ENCODE assay signal across 7 mouse cellular contexts in the genomic region with DNA sequence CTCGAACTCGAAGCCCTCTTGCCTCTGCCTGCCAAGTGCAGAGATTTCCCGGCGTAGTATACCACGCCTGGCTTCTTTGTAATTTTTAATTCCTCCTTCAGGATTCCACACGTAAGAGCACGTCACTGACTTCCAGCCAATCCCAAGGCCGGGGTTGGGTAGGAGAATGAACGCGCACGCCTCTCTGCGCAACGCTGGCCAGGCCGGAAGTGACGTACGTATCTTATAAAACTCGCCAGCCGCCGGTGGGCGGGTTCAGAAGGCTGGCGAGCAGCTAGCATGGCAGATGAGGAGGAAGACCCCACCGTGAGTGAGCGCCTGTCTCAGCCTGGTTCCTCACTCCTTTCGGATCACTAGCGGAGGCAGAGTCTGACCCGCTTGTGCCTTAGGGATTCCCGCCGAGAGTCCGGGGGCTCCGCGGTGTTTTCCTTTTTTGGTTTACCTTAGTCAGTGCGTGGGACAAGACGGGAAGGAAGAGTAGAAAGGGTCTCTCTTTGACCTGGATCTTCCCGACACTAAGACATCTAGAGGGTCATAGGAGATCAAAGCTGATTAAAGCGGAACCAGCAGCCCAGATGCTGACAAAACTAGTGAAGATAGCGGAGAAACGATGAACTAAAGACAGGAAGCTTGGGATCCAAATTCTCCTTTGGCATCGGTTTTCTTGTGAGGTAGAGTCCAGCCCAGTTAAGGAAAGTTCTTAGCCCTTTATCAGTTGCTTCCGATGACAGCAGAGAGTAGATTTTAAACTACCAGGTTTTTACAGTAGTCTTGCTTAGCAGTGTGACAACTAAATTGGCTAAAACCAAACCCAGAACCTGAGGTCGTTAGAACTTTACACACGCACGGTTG. TPM values are rescaled to one million over a fixed set of nuclear protein-coding genes. Genes with fewer than 3 reads are reported as not detected.
DNase-seq lines count a peak whose midpoint lies in the region; ATAC-seq and TF ChIP-seq lines count a peak whose summit lies in the region.

Gene Taf13 (plus strand): TSS at position 256 of the 852 bp plus-strand sequence.

- H3K9ac ChIP-seq in intestine, postnatal 0 days (ENCODE audit: low read depth, low read length): peak within 1 kb of the TSS; percentile 65
- peak within 1 kb of the TSS; percentile 72 for H3K9ac ChIP-seq in midbrain, embryonic 12.5 days (replicated peaks)

- no peaks in the 10 kb centered on the region for H3K27me3 ChIP-seq in intestine, postnatal 0 days (replicated peaks; ENCODE audit: control insufficient read depth, insufficient read depth, low read length)
- no peaks in the 10 kb centered on the region for H3K27me3 ChIP-seq in midbrain, embryonic 12.5 days
- no peaks in the 10 kb centered on the region for H3K27me3 ChIP-seq in small intestine, adult 2 months (ENCODE audit: control insufficient read depth, insufficient read depth, low read length)

- whole genome bisulfite sequencing in intestine, postnatal 0 days: under 1% methylated on average over 42 of the region's 42 CpGs
- WGBS in midbrain, embryonic 12.5 days: 2% methylated on average over 42 of the region's 42 CpGs
- under 1% methylated on average over 42 of the region's 42 CpGs for WGBS in small intestine, adult 2 months

- no peak within 1 kb of the TSS for H3K27ac ChIP-seq in intestine, postnatal 0 days (ENCODE audit: low read depth, low read length)
- peak within 1 kb of the TSS; percentile 73 for H3K27ac ChIP-seq in midbrain, embryonic 12.5 days (replicated peaks)
- peak within 1 kb of the TSS; percentile 42 for H3K27ac ChIP-seq in small intestine, adult 2 months (ENCODE audit: insufficient read depth, low read depth, low read length)

- no peaks in the 10 kb centered on the region for H3K4me1 ChIP-seq in intestine, postnatal 0 days (replicated peaks; ENCODE audit: control insufficient read depth, insufficient read depth, low read length)
- H3K4me1 ChIP-seq in midbrain, embryonic 12.5 days: peaks cover 35% of the 10 kb centered on the region
- H3K4me1 ChIP-seq in small intestine, adult 2 months (ENCODE audit: control insufficient read depth, insufficient read depth, insufficient read length, low read length): no peaks in the 10 kb centered on the region; the same call in 1 of the 2 replicates

- no peaks in the 10 kb centered on the region for H3K9me3 ChIP-seq in intestine, postnatal 0 days (ENCODE audit: control insufficient read depth)
- no peaks in the 10 kb centered on the region for H3K9me3 ChIP-seq in midbrain, embryonic 12.5 days

- peak; percentile 99 for ATAC-seq in intestine, postnatal 0 days
- ATAC-seq in midbrain, embryonic 12.5 days (ENCODE audit: low FRiP score, low read depth): peak; percentile 90

- TF ChIP-seq CTCF in intestine, postnatal 0 days (IDR thresholded peaks at IDR 0.05; ENCODE audit: low read depth): no peak
- no peak for TF ChIP-seq CTCF in small intestine, adult 2 months (IDR thresholded peaks at IDR 0.05; ENCODE audit: extremely low read depth, insufficient read length, insufficient replicate concordance, low read depth, low read length)

- peak within 1 kb of the TSS; percentile 75 for H3K4me2 ChIP-seq in intestine, postnatal 0 days (replicated peaks; ENCODE audit: low read depth)
- H3K4me2 ChIP-seq in midbrain, embryonic 12.5 days (replicated peaks): peak within 1 kb of the TSS; percentile 67

- no peaks in the 10 kb centered on the region for H3K36me3 ChIP-seq in intestine, postnatal 0 days (ENCODE audit: control insufficient read depth, insufficient read depth)
- H3K36me3 ChIP-seq in midbrain, embryonic 12.5 days: no peaks in the 10 kb centered on the region
- peaks cover 2% of the 10 kb centered on the region for H3K36me3 ChIP-seq in small intestine, adult 2 months (ENCODE audit: control insufficient read depth, insufficient read depth, low read length)

- DNase-seq in adrenal gland, adult 8-10 months: peak; percentile 94
- peak; percentile 96 for DNase-seq in embryo, embryonic 9.5 days (ENCODE audit: extremely low spot score)
- DNase-seq in gastrocnemius, postnatal 4 days (ENCODE audit: low spot score in 2 of 2): peak; percentile 91 to 96
- DNase-seq in left cerebral cortex, postnatal 4 days: peak; percentile 96

- TF ChIP-seq POLR2A in small intestine, adult 2 months (IDR thresholded peaks at IDR 0.05; ENCODE audit: low read depth, low read length): peak; percentile 100

- intact Hi-C loops in left cerebral cortex, postnatal 4 days (cut with DNase I): no loop called here

- H3K4me3 ChIP-seq in intestine, postnatal 0 days (ENCODE audit: low read depth, low read length): peak within 1 kb of the TSS; percentile 66
- H3K4me3 ChIP-seq in midbrain, embryonic 12.5 days: peak within 1 kb of the TSS; percentile 67
- H3K4me3 ChIP-seq in small intestine, adult 2 months (ENCODE audit: low read depth, low read length): peak within 1 kb of the TSS; percentile 79

RNA-seq across cellular contexts. Expression of gene Taf13, which starts in this region (rescaled TPM):
- 10 to 100 TPM; 26.3 to 35.0 (median 29.7) TPM for total RNA-seq in adrenal gland, adult 8-10 months (2022)
- 10 to 100 TPM; 20.6 to 20.8 TPM for total RNA-seq in gastrocnemius, postnatal 4 days (2021)
- polyA plus RNA-seq in intestine, postnatal 0 days (2015; fragmentation: Nextera tagmentation; extraction: Ambion mirVana): 29.9 and 30.4 TPM in 2 replicates
- total RNA-seq in left cerebral cortex, postnatal 4 days (2021): 10 to 100 TPM; 22.3 to 26.3 TPM
- polyA plus RNA-seq in midbrain, embryonic 12.5 days (2016; fragmentation: Nextera tagmentation; extraction: Ambion mirVana): 71.7 and 96.7 TPM in 2 replicates
- 0.06 and 0.51 TPM in 2 replicates for polyA plus RNA-seq in small intestine, adult 2 months (2012; rRNA removed)

Comparison
In these comparisons a context has a peak if more than half of its experiments do, and no peak if none do; other contexts are left out.
1. RNA of gene Taf13 (polyA plus RNA-seq): 71.7 to 96.7 TPM in midbrain, embryonic 12.5 days and 29.9 to 30.4 TPM in intestine, postnatal 0 days; 0.06 to 0.51 TPM in small intestine, adult 2 months; every median in the first group is over 10 times any median in the second.
2. Peak in every context shown above with its lines, with median percentiles within 50 percentile points of each other: DNase-seq and H3K4me3 ChIP-seq.